In genomic region chr5:122075736-122076135, GRCm38 (mm10) we compare ENCODE assay signal across 20 mouse cellular contexts. TPM values are rescaled to one million over a fixed set of nuclear protein-coding genes. Genes with fewer than 3 reads are reported as not detected.
DNase-seq lines count a peak whose midpoint lies in the region; ATAC-seq and TF ChIP-seq lines count a peak whose summit lies in the region.
"Had no signal": no experiment of that assay in that cellular context is flagged by ENCODE, and none has a peak within 500 bp of the region (broad histone marks: within the 10 kb centered on the region; RNA-seq: fewer than 3 reads in every experiment).

No protein-coding gene starts in this region.

- no peak for DNase-seq in heart, embryonic 10.5 days (ENCODE audit: low spot score)
- DNase-seq in heart, adult 9 months (ENCODE audit: low spot score in 2 of 2) = no peak
- no peak for DNase-seq in liver, postnatal 0 days
- no peak for DNase-seq in liver, embryonic 11.5 days (ENCODE audit: low spot score)
- peak; percentile 37 for DNase-seq in MEL (ENCODE audit: low read depth, low spot score)
- DNase-seq in splenic B cell, adult 2 months (ENCODE audit: low read depth, low spot score) = peak; percentile 22
- DNase-seq in frontal cortex, postnatal 36 days (ENCODE audit: low spot score in 2 of 2) = no peak
- DNase-seq: adrenal gland, postnatal 25 days; gastrocnemius, postnatal 25 days; kidney, adult 9 months; lung, adult 2 months; right cerebral cortex, adult 18-20 months; thymus, adult 2 months had no signal

- H3K79me2 ChIP-seq in MEL (ENCODE audit: control insufficient read depth, insufficient read depth, low read length, poor library complexity) = no peaks in the 10 kb centered on the region

- TF ChIP-seq CTCF in liver, postnatal 0 days (IDR thresholded peaks at IDR 0.05; ENCODE audit: low read depth) = peak; percentile 43
- TF ChIP-seq CTCF in MEL (IDR thresholded peaks at IDR 0.05 in 2 of 3, conservative IDR thresholded peaks at IDR 0.05 in 1 of 3; ENCODE audit: control insufficient read depth in 1 of 3, insufficient read depth in 1 of 3, low read depth in 2 of 3, low read length in 3 of 3, poor library complexity in 1 of 3, severe bottlenecking in 1 of 3) = peak; percentile 48 to 62 (median 60)

- no peak overlapping the region for H3K4me2 ChIP-seq in liver, postnatal 0 days (ENCODE audit: low read depth, low read length)
- H3K4me2 ChIP-seq in liver, embryonic 11.5 days = no peak overlapping the region
- H3K4me2 ChIP-seq in forebrain, embryonic 13.5 days = no peak overlapping the region
- H3K4me2 ChIP-seq: embryonic facial prominence, embryonic 15.5 days; forebrain, embryonic 12.5 days; heart, embryonic 15.5 days; hindbrain, embryonic 12.5 days had no signal

- no peak for TF ChIP-seq POLR2A in MEL (IDR thresholded peaks at IDR 0.05; ENCODE audit: control insufficient read depth in 1 of 2, insufficient read depth in 1 of 2, low read depth in 1 of 2, low read length in 2 of 2, poor library complexity in 1 of 2)

- WGBS in heart, embryonic 10.5 days = 49% methylated on average over 3 of the region's 3 CpGs
- 52% methylated on average over 3 of the region's 3 CpGs for WGBS in liver, postnatal 0 days (ENCODE audit: insufficient replicate concordance)
- WGBS in liver, embryonic 11.5 days = 44% methylated on average over 3 of the region's 3 CpGs
- 55% methylated on average over 3 of the region's 3 CpGs for WGBS in forebrain, embryonic 13.5 days

- peak; percentile 19 for TF ChIP-seq RAD21 in MEL (IDR thresholded peaks at IDR 0.05; ENCODE audit: low read depth, low read length)

- ATAC-seq in liver, postnatal 0 days = no peak
- no peak for ATAC-seq in liver, embryonic 11.5 days (replicated peaks; ENCODE audit: low FRiP score)
- no peak for ATAC-seq in forebrain, embryonic 13.5 days

- peaks cover 23% of the 10 kb centered on the region for H3K4me1 ChIP-seq in heart, embryonic 10.5 days
- H3K4me1 ChIP-seq in liver, postnatal 0 days (ENCODE audit: insufficient read depth) = no peaks in the 10 kb centered on the region
- no peaks in the 10 kb centered on the region for H3K4me1 ChIP-seq in liver, embryonic 11.5 days (replicated peaks; ENCODE audit: control insufficient read depth, insufficient read depth, low read length)
- H3K4me1 ChIP-seq in MEL (ENCODE audit: control insufficient read depth in 1 of 2, insufficient read depth in 2 of 2, low read length in 2 of 2) = no peaks in the 10 kb centered on the region
- H3K4me1 ChIP-seq in forebrain, embryonic 13.5 days = no peaks in the 10 kb centered on the region
- H3K4me1 ChIP-seq: forebrain, embryonic 12.5 days; hindbrain, embryonic 12.5 days had no signal

- no peaks in the 10 kb centered on the region for H3K9me3 ChIP-seq in heart, embryonic 10.5 days
- H3K9me3 ChIP-seq in liver, postnatal 0 days (ENCODE audit: low read length) = no peaks in the 10 kb centered on the region
- H3K9me3 ChIP-seq in liver, embryonic 11.5 days (ENCODE audit: control insufficient read depth, low read length) = no peaks in the 10 kb centered on the region
- H3K9me3 ChIP-seq in MEL (replicated peaks; ENCODE audit: insufficient read depth, low read length) = no peaks in the 10 kb centered on the region
- H3K9me3 ChIP-seq in forebrain, embryonic 13.5 days (replicated peaks) = 0 out of 2 replicates have a peak, but pooled peaks cover 4% of the 10 kb centered on the region
- H3K9me3 ChIP-seq: embryonic facial prominence, embryonic 15.5 days; forebrain, embryonic 12.5 days; heart, embryonic 15.5 days; hindbrain, embryonic 12.5 days had no signal

- no peak overlapping the region for H3K4me3 ChIP-seq in heart, embryonic 10.5 days
- no peak overlapping the region for H3K4me3 ChIP-seq in liver, postnatal 0 days (ENCODE audit: low read depth, low read length)
- H3K4me3 ChIP-seq in liver, embryonic 11.5 days (ENCODE audit: low read depth, low read length) = no peak overlapping the region
- no peak overlapping the region for H3K4me3 ChIP-seq in MEL (ENCODE audit: control insufficient read depth in 1 of 2, insufficient read depth in 1 of 2, low read depth in 2 of 2, low read length in 2 of 2)
- H3K4me3 ChIP-seq in forebrain, embryonic 13.5 days = no peak overlapping the region
- H3K4me3 ChIP-seq: embryonic facial prominence, embryonic 15.5 days; forebrain, embryonic 12.5 days; heart, embryonic 15.5 days; hindbrain, embryonic 12.5 days had no signal

- H3K27ac ChIP-seq in heart, embryonic 10.5 days = peak overlapping the region; percentile 1; the same call in 1 of the 2 replicates
- H3K27ac ChIP-seq in liver, postnatal 0 days (ENCODE audit: low read depth) = no peak overlapping the region
- H3K27ac ChIP-seq in liver, embryonic 11.5 days (ENCODE audit: low read depth, low read length) = no peak overlapping the region
- H3K27ac ChIP-seq in MEL (ENCODE audit: control insufficient read depth, low read depth, low read length) = no peak overlapping the region
- H3K27ac ChIP-seq in forebrain, embryonic 13.5 days = no peak overlapping the region
- H3K27ac ChIP-seq: embryonic facial prominence, embryonic 15.5 days; forebrain, embryonic 12.5 days; heart, embryonic 15.5 days; hindbrain, embryonic 12.5 days had no signal

- no peaks in the 10 kb centered on the region for H3K27me3 ChIP-seq in heart, embryonic 10.5 days (ENCODE audit: insufficient read depth, poor library complexity, severe bottlenecking)
- H3K27me3 ChIP-seq in liver, postnatal 0 days (ENCODE audit: insufficient read depth, low read length) = no peaks in the 10 kb centered on the region
- H3K27me3 ChIP-seq in liver, embryonic 11.5 days (replicated peaks; ENCODE audit: control insufficient read depth, insufficient read depth, low read length) = no peaks in the 10 kb centered on the region
- peaks cover 3 to 5% of the 10 kb centered on the region in 2 experiments; a peak in 1 of 4 replicates for H3K27me3 ChIP-seq in MEL (ENCODE audit: control insufficient read depth in 1 of 2, insufficient read depth in 2 of 2, low read length in 2 of 2)
- H3K27me3 ChIP-seq in splenic B cell, adult 2 months (ENCODE audit: control insufficient read depth, insufficient read depth, low read length, poor library complexity, severe bottlenecking) = no peaks in the 10 kb centered on the region
- no peaks in the 10 kb centered on the region for H3K27me3 ChIP-seq in forebrain, embryonic 13.5 days
- H3K27me3 ChIP-seq: embryonic facial prominence, embryonic 15.5 days; forebrain, embryonic 12.5 days; heart, embryonic 15.5 days; hindbrain, embryonic 12.5 days had no signal

- TF ChIP-seq EP300 in liver, postnatal 0 days (IDR thresholded peaks at IDR 0.05; ENCODE audit: low read depth) = no peak
- no peak for TF ChIP-seq EP300 in MEL (IDR thresholded peaks at IDR 0.05; ENCODE audit: low read depth in 1 of 2, low read length in 2 of 2)

- no peaks in the 10 kb centered on the region for H3K36me3 ChIP-seq in heart, embryonic 10.5 days
- H3K36me3 ChIP-seq in liver, postnatal 0 days (replicated peaks; ENCODE audit: insufficient read depth, low read length) = no peaks in the 10 kb centered on the region
- H3K36me3 ChIP-seq in liver, embryonic 11.5 days (ENCODE audit: control insufficient read depth, insufficient read depth, low read length) = no peaks in the 10 kb centered on the region
- no peaks in the 10 kb centered on the region for H3K36me3 ChIP-seq in MEL (ENCODE audit: control insufficient read depth in 1 of 2, insufficient read depth in 2 of 2, low read length in 2 of 2)
- H3K36me3 ChIP-seq in splenic B cell, adult 2 months (ENCODE audit: control insufficient read depth, insufficient read depth, low read length, poor library complexity, severe bottlenecking) = no peaks in the 10 kb centered on the region
- H3K36me3 ChIP-seq in forebrain, embryonic 13.5 days (ENCODE audit: poor library complexity, severe bottlenecking) = no peaks in the 10 kb centered on the region
- H3K36me3 ChIP-seq: embryonic facial prominence, embryonic 15.5 days; forebrain, embryonic 12.5 days; heart, embryonic 15.5 days; hindbrain, embryonic 12.5 days had no signal

- no peak overlapping the region for H3K9ac ChIP-seq in liver, postnatal 0 days (replicated peaks)
- no peak overlapping the region for H3K9ac ChIP-seq in liver, embryonic 11.5 days (ENCODE audit: low read depth, low read length)
- no peak overlapping the region for H3K9ac ChIP-seq in MEL (ENCODE audit: control insufficient read depth, low read depth, low read length, poor library complexity, severe bottlenecking)
- H3K9ac ChIP-seq in forebrain, embryonic 13.5 days = no peak overlapping the region
- H3K9ac ChIP-seq: embryonic facial prominence, embryonic 15.5 days; forebrain, embryonic 12.5 days; heart, embryonic 15.5 days; hindbrain, embryonic 12.5 days had no signal

TF ChIP-seq in MEL, 35 proteins besides CTCF, POLR2A, EP300 and RAD21:
- TF ChIP-seq ZC3H11A (IDR thresholded peaks at IDR 0.05; ENCODE audit: low read depth, low read length) = no peak
- TF ChIP-seq RCOR1 (IDR thresholded peaks at IDR 0.05; ENCODE audit: low read depth, low read length) = no peak
- TF ChIP-seq ELF1 (IDR thresholded peaks at IDR 0.05; ENCODE audit: low read depth, low read length) = no peak
- no peak for TF ChIP-seq MYC (IDR thresholded peaks at IDR 0.05; ENCODE audit: low read depth, low read length)
- TF ChIP-seq ZNF384 (IDR thresholded peaks at IDR 0.05; ENCODE audit: low read depth, low read length) = no peak
- TF ChIP-seq SMC3 (IDR thresholded peaks at IDR 0.05; ENCODE audit: low read depth, low read length) = peak; percentile 33; the same call in 1 of the 2 replicates

RNA-seq across cellular contexts. Expression of gene Myl2, which starts 25.0 kb away (rescaled TPM):
- 3,021 and 6,084 TPM in 2 replicates for polyA plus RNA-seq in heart, embryonic 10.5 days (2016; fragmentation: Nextera tagmentation; extraction: Ambion mirVana)
- polyA plus RNA-seq in liver, postnatal 0 days (2015; fragmentation: Nextera tagmentation; extraction: Ambion mirVana) = 0.66 and 7.2 TPM in 2 replicates
- 9.9 and 20.9 TPM in 2 replicates for polyA plus RNA-seq in liver, embryonic 11.5 days (2014; fragmentation: Nextera tagmentation; extraction: Ambion mirVana)
- total RNA-seq in MEL (2012; rRNA removed) = 0.35 and 0.75 TPM in 2 replicates
- under 1 TPM in 1 of 2 experiments, not detected in 1; 0.54 TPM for polyA plus RNA-seq in MEL (2012; ENCODE audit: insufficient read depth in 1 of 2, insufficient read length in 2 of 2, low read depth in 1 of 2, low replicate concordance in 2 of 2, missing spikeins in 1 of 2)
- 0.81 and 3.6 TPM in 2 replicates for polyA plus RNA-seq in forebrain, embryonic 13.5 days (2015; fragmentation: Nextera tagmentation; extraction: Ambion mirVana)
- total RNA-seq: adrenal gland, postnatal 25 days; common myeloid progenitor, adult 5-6 weeks; megakaryocyte-erythroid progenitor cell, adult 5-6 weeks had no signal

RNA-seq across cellular contexts. Expression of gene Cux2, which starts 25.8 kb away (rescaled TPM):
- 6.6 and 8.0 TPM in 2 replicates for polyA plus RNA-seq in heart, embryonic 10.5 days (2016; fragmentation: Nextera tagmentation; extraction: Ambion mirVana)
- 3.5 and 3.6 TPM in 2 replicates for polyA plus RNA-seq in liver, postnatal 0 days (2015; fragmentation: Nextera tagmentation; extraction: Ambion mirVana)
- polyA plus RNA-seq in liver, embryonic 11.5 days (2014; fragmentation: Nextera tagmentation; extraction: Ambion mirVana) = 4.9 and 5.2 TPM in 2 replicates
- 1.2 and 1.4 TPM in 2 replicates for total RNA-seq in MEL (2012; rRNA removed)
- polyA plus RNA-seq in MEL (2012; ENCODE audit: insufficient read depth in 1 of 2, insufficient read length in 2 of 2, low read depth in 1 of 2, low replicate concordance in 2 of 2, missing spikeins in 1 of 2) = 1 to 10 TPM in 1 of 2 experiments, not detected in 1; 3.5 TPM
- polyA plus RNA-seq in forebrain, embryonic 13.5 days (2015; fragmentation: Nextera tagmentation; extraction: Ambion mirVana) = 16.9 and 17.9 TPM in 2 replicates
- total RNA-seq: common myeloid progenitor, adult 5-6 weeks; megakaryocyte-erythroid progenitor cell, adult 5-6 weeks had no signal

Comparison
In these comparisons a context has a peak if more than half of its experiments do, and no peak if none do; other contexts are left out.
1. DNase-seq: peak in MEL (single experiment) and splenic B cell, adult 2 months (single experiment); none in heart, embryonic 10.5 days (single experiment), heart, adult 9 months (0 of 2), liver, postnatal 0 days (single experiment), liver, embryonic 11.5 days (single experiment) and frontal cortex, postnatal 36 days (0 of 2).
2. RNA of gene Myl2, which starts 25.0 kb away (polyA plus RNA-seq): 3,021 to 6,084 TPM in heart, embryonic 10.5 days; 9.9 to 20.9 TPM in liver, embryonic 11.5 days, 0.81 to 3.6 TPM in forebrain, embryonic 13.5 days, 0.66 to 7.2 TPM in liver, postnatal 0 days and 0.54 TPM in MEL; every median in the first group is over 100 times any median in the second.